Mouse (Mus musculus) heart, adult 18-20 months (tissue): ENCODE measurements at regions not wholly inside any gene's neighbourhood (a gene's known extent, or its start where the extent isn't known, plus 50 kb on each side); places are given as distances from the start of the nearest gene placed in this dataset.

Experiments used
- DNase-seq, 2 experiments: peaks; one replicate each; pipeline ENCODE4 v3.0.0; 2021 to 2022; ENCODE audit warnings: mixed read lengths in 1 of 2

DNA sequence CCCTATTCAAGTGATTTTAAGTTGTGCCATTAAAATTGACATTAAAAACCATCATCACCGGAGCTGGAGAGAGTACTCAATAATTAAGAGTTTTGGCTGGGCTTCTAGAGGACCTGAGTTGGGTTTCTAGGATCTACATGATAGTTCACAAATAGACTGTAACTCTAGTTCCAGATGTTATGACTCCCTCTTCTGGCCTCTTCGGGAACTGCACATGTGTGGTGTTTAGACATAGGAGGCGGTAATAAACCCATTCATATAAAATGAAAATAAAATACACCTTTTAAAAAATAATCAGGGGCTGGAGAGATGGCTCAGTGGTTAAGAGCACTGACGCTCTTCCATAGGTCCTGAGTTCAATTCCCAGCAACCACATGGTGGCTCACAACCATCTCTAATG is 227.1 kb upstream of the Vstm2b start:
- DNase-seq: no peak

DNA sequence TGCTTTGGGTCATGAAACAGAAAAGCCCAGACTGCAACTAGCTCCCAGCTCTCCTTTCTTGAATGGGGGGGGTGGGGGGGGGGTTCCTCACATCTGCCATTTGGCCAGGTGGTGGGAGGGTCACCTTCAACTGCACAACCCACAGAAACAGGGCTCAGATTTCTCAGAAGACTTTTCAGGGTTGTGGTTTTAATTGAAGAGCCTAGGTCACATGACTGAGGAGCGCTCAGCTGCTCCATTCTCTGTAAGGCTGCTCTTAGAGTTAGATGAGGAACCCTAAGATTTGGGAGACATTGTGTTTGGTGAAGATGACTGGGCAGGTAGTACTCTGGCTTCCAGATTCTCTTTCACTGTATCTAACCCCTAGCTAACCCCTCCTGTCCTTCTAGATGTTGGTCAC is 225.8 kb upstream of the Vstm2b start:
- DNase-seq: no peak

DNA sequence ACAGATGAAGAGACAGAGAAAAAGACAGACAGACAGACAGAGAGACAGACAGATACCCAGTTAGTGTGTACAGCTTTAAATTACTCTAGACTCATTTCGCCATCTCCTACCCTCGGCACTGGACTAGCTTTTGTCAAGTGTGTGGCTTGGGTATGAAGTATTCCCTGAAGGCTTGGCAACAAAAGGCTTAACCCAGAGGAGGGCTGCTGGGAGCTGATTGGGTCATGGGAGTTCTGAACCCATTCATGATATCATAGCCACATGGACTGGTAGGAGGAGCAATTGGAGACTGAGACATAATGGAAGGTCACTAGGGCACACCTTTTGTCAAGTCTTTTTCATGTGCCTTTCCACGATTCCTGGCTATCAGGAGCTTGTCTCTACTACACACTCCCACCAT is 223.7 kb upstream of the Vstm2b start:
- DNase-seq: no peak

DNA sequence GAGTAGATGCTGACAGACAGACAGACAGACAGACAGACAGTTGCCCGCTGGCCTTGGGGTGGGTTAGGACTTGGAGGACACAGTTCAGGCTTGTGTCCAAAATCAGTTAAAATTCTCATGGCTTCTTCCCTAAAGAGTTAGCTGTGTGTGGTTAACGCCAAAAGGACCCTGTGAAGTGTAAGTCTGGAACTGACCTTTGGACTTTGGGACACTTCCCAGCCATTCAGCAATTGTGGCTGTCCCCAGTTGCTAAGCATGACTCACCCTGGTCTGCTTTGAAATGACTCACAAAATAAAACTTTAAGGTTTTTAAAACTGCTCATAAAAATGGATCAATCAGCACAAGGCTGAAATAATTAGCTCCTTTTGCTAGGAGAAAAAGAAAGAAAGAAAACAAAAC is 220.5 kb upstream of the Vstm2b start:
- peak; percentile 7 to 11 for DNase-seq

DNA sequence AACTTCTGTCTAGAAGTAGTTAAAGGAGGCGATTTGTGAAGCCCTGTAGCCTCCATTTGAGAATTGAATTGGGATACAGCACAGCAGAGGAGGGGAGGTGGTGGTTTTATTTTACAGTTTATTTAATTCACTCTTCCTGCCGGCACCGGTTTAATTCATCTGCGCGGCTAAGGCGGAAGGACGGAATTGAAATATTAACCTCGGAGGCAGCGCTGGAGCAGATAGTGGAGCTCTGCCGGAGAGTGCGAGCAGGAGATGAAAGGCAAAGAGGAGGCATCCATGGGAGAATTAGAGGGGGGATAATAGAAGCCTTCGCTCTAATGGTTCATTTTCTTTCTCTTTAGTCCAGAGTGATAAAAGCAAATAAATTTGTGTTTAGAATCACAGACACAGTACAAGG is 217.6 kb upstream of the Vstm2b start:
- DNase-seq: no peak

DNA sequence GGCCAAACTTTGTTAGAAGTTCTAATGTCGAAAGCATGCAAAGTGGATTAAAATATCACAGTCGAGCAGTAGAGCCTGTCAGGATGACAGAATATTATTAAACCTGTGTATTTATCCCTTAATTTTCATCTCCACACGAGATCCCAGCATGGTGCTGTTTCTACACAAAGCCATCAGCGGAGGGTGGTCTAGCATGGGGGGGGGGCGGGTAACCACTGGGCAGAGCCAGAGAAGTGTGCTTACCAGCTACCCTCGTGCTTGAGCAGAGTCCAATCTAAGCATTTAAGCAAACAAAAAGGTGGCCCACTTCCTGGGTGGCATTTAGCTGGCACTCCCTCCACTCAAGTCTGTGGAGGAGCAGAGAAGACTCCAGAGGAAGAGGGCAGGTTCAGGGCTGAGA is 217.1 kb upstream of the Vstm2b start:
- DNase-seq: no peak

DNA sequence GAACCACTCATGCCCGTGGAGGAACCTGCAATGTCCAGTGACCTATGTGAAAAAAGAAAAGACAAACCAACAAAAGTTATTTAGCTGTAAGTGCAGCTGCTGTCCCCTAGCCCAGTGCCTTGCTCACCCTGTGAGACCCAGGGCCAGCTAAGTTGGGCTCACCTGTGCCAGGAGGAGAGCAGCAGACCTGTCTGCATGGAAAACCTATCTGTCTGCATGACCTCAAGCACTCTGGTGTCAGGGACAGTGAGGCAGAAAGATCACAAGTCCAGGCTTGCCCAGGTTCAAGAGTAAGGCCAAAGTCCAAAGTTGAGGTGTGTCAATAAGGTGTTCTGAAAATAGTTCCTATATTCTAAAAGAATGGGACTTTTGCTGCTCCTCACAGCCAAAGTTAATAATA is 215.0 kb upstream of the Vstm2b start:
- no peak for DNase-seq

DNA sequence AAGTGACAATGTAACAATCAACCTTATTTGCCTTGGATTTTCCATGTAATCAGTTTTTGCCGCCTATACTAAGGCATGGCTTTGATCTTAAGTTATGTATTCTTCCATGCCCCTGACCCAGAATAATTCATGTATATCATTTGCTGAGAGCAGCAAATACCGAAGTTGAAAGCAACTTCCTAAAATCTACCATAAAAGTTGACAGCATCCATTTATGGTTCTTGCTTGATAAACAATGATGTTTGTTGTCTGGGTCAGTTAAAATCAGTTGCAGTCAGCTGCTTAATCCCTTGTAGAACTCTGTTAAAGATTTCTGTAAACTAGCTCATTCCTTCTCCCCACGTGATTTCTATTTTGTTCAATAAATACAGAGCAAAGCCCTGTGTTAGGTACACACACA is 214.5 kb upstream of the Vstm2b start:
- DNase-seq: no peak

DNA sequence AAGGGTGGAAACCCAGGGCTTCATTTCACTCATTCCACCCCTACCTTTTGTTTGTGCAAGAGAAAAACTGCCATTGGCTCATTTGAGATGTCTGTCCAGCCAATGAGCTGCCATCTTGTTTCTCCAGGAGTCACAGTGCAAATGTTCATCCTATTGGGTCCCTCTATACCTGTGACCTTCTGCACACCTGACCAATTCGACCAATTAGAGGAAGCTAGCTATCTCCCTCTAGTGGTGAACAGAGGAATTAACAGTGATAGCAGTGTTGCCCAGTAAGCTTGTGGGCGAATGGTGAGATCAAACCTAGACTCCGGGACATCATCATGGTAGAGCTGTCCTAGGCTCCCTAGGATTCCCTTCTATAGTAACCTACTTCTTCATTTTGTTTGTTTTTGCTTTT is 211.1 kb upstream of the Vstm2b start:
- DNase-seq: no peak

DNA sequence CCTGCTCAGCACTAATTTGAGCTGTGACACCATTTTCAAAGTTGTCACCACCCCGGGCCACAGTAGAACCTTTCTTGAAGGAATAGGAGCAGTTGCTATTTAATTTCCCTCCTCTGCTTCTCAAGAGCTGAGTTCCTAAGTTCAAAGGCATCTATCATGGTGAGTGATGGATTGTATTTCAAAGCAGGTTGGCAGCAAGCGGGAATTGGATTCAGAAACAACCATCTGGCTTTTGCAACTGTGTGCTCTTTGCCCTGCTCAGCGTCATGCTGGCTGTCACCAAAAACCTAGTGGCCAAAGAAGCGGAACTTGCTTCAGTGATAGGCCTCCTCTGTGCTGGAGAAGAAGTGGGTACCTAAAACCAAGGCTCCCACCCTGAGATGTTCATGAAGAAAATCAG is 209.6 kb upstream of the Vstm2b start:
- DNase-seq: no peak

DNA sequence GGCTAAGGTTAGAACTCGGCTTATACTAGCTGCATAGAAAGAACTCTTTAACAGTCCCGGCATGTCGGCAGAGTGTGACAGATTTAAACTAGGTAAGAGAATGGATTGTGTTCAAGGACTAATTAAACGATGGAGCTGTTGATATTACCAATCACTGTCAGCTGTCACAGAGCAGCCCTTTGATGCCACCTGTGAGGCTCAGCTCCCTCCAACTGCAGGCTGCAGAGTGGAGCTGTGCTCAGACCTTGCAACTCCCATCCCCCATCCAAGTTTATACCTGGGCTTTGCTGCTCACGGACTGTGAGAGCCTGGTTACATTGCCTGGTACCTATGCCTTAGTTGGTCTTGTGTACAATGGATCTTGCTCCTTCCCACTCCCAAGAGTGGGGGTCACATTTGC is 204.4 kb upstream of the Vstm2b start:
- no peak for DNase-seq

DNA sequence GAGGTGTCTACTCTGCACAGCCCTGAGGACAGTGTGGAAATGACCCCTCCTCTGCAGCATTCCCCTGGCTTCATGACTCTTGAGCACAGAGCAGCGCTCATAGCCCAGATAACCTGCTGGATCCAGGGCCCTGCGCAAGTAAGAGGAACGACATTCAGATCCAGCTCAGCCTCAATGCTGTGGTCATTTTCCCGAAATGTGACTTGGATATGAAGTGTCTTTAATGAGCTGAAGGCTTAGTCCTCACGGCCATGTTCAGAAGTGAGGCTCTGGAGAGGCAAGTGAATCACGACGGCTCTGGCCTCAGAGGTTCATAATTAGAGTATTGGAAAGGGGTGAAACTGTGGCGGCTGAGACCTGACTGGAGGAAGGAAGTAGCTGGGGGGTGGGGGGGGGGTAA is 200.6 kb upstream of the Vstm2b start:
- DNase-seq: no peak

DNA sequence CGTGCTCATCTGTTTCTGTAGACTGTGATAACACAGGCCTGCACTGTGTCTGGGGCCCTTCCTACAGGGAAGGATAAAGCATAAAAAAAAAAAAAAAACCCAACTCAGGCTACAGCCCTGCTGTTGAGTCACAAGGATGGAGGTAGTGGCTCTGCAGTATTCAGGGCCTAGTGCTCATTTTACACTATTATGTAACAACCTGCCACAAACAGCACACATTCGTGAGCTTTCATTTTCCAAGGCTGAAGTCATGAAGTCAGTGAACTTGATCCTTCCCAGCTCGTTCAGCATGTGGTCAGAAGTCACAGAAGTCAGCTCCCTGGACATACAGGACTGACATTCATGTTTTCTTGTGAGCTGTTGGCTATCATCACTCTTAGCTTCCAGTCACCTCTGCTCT is 199.8 kb upstream of the Vstm2b start:
- peak in 1 of 2 experiments; percentile 1 for DNase-seq

DNA sequence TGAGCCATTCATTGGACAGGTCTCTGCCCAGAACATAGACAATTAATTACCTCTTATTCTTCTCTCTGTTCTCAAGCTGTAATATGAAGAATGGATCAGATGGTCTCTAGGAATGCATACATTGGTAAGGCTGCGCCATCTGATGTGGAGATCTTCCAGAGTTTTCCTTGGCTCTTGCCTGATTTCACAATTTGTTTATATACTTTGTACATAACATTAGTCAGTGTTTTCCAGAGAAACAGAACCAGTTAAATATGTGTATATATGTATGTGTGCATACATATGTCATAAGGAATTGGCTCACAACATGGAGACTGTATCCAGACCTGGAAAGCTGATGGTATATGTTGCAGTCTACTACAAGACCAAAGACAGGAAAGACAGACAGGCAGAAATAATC is 198.5 kb upstream of the Vstm2b start:
- DNase-seq: no peak

DNA sequence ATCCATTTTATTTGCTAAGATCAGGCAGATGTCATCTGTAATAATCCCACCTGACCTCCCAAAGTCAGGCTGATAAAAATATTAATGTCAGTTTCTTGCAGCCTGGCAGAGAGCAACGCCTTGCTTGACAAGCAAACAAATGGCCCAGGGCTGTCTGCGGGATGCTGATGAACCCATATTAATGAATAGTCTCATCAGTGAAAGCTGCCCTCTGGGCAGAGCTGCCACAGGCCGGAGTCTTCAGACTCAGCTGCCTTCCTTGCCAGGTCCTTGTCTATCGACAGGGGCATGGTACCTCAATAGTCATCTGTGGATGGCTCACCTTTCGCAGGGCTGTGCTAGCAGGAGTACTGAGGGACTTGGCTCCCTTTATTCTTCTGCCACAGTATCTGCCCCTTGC is 197.5 kb upstream of the Vstm2b start:
- DNase-seq: no peak

DNA sequence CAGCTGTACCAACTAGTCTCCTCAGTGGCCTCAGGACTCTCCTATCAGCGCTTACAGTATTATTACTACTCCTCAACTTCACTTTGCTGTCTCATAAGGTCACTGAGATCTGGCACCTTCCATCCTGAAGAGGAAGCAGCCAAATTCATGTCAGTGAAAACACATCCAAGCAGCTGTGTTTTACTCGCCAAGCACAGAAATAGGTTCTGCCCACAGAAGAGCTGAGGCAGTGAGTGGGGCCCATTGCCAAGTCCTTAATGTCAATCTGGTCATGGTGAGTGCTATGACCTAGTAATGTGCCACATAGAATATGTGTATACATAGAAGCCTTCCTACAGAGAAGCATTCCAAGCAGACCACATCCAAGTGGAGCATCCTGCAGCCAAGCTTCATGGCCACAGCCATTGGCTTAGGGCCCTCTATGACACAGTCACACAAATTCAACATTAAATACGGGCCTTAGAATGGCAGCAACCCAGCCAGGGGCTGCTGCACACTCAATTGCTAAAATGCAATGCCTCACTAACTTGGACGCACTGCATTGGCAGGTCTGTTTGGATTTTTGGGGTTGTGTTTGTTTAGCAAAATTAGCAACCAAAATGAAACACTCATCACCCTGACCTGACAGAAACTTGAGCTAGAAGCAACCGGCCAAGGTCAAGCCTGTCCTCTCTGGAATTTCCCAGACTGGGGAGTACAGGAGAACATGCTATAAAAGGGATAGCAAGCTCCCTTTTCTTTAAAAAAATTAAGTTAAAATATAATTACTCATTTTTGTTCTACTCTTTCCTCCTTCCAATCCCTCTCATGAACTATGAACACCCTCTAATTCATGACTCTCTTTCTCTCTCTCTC is 195.7 kb upstream of the Vstm2b start:
- peak; percentile 45 to 71 for DNase-seq

DNA sequence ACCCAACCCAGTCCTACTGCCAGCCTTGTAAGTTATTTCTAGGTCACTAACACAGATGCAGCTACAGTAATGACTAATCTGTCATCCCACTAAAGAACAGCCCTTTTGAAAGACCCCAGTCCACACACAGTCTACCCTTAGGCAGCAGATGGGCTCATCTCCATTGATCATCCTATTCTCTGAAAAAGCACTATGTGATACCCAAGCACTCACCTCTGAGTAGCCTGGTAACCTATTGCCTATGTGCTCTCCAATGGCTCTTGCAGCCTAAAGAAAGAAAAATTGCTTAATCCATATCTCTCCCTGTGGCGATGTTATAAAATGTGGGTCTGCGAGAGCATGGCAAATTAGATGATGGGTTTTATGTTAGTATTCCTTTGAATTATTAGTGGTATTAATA is 189.9 kb upstream of the Vstm2b start:
- DNase-seq: no peak

DNA sequence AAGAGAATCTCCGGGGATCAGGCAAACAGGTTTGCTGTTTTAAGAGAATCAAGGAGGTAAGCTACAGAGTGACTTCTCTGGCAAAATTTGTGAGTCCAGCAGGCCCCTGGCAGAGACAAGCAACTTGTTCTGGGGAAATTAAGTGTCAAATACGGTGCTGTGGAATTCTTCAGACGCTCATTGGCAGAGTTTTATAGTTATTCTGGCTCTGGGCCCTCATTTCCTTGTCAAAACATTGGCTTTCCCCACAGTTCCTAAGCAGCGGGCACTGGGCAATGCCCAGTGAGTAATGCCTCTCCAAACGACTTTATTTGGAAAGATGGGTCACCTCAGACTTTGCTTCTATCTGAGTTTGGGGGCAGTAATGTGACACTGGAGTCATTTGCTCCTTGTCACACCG is 180.1 kb upstream of the Vstm2b start:
- DNase-seq: peak in 1 of 2 experiments; percentile 23

DNA sequence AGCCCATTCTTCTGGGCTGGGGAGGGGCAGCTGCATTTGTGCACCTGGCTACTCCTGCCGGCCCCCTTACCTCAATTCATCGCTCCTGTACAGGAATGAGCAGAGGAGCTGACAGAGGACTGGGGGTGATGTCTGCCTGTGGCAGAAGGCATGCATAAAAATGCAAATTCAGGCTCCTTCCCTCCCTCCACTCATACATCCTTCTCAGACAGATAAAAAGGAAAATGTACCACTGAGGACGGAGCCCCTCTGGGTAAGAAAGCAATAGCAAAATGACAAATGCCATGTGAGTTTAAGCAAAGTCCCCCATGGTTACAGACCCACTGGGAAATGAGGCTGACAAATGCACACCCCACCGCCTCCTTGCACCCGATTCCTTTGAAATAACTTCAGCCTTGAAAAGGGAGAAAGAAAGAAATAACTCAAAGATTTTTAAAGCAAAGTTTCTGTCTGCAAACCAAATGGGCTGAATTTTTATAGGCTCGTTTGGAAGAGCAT is 161.1 kb upstream of the Vstm2b start:
- no peak for DNase-seq

DNA sequence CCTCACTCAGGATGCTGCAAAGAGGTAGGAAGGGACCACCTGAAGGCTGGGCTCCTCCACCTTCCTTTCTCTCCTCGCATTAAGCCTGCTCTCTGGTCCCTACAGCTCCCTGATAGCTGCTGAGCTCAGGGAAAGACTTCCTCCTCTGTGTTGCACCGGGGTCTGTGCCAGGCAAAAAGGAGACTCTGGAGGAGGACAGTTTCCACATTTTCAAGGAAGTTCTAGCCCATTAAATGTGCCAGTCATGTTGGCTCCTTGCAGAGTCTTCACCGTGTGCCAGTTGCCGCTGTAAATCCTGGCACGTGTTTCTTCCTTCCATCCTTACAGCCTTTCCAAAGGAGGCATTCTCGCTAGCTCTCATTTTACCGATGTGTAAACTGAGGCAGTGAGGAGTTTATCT is 160.6 kb upstream of the Vstm2b start:
- DNase-seq: no peak

DNA sequence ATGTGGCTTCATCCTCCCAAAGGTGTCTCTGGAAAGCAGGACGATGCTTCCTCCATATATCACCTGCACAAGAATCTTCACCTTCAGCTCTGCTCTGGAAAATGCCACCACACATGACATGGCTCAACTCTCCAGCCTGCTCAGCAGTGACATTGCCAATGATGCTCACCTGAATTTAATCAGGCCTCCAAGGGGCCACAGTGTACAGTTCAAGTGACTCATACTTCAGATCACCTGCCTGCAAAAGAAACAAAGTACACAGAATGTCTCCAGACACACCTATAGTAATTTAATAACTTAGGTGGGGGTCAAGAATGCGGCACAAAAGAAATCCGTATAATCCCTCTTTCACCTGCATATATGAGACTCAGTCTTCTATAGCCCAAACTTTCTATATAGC is 160.0 kb upstream of the Vstm2b start:
- DNase-seq: no peak

DNA sequence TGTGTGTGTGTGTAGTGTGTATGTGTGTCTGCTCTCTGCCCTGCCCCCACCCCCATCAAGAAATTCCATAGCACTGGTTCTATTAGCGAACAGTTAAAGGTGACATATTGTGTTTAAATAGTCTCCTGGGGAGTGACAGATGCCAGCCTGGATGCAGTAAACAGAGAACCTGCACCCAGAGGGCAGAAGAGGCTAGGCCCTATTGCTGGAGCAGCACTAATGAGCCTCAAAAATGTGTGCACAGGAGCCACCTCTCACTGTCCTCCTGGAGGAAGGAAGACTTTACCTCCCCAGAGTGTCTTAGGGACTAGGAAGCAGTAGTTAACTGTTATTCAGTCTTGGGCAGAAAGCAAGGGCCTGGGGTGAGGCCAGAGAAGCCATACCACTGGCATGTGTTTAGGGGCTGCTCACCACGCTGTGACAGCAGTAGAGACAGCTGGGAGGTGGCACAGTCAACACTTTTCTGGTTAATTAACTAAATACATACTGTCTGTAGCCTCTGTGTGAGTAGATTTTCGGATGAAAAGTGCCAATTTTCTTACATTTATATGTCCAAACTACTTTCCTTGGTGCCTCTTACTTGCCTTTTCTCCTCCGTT is 155.5 kb upstream of the Vstm2b start:
- no peak for DNase-seq

DNA sequence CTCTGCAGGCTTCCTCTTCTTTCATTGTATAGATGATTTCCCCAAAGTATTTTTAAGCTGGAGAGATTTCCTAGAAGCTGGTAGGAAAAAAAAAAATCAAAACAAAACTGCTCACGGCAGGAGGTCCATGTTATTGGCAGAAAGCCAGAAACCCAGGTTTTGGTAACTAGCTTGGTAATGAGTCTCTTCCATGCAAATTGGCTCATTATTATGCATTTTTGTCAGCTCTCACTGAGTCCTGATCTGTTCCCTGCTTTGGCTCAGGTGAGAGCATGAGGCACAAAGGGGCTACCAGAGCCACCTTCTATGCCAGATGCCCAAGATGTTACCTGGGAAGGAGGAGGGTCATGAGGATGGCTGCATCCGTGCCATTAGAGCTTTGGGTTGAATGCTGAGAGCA is 146.3 kb upstream of the Vstm2b start:
- DNase-seq: no peak

DNA sequence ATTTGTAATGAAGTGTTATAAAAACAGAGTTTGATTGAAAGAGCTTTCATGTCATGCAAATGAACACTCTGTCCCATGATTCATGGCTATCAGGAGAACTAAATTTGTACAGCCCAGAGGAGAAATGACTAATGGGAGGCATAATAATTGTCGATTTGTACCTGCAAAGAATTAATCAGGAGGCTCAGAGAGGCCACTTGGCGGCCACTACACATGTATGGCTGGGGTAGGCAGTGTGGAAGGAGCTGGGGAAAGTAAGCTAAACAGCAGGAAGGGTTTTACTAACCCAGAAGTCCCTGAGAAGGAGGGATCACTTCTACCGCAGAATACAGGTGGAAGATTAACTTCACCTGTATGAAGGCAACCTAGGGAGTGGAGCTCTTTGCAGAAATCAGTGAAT is 145.9 kb upstream of the Vstm2b start:
- no peak for DNase-seq
